Comparison of ENCODE assay signal across 29 mouse cellular contexts in genomic region chr6:37540113-37540512, GRCm38 (mm10). TPM values are rescaled to one million over a fixed set of nuclear protein-coding genes. Genes with fewer than 3 reads are reported as not detected.
DNase-seq lines count a peak whose midpoint lies in the region; ATAC-seq and TF ChIP-seq lines count a peak whose summit lies in the region.
"Had no signal": no experiment of that assay in that cellular context is flagged by ENCODE, and none has a peak within 500 bp of the region (broad histone marks: within the 10 kb centered on the region; RNA-seq: fewer than 3 reads in every experiment).

No protein-coding gene starts in this region.

- intact Hi-C loops in heart, postnatal 10 days (cut with DNase I): no loop called here

- H3K27me3 ChIP-seq in kidney, embryonic 15.5 days: no peaks in the 10 kb centered on the region
- H3K27me3 ChIP-seq in kidney, embryonic 16.5 days (ENCODE audit: insufficient read depth, low read length): no peaks in the 10 kb centered on the region
- H3K27me3 ChIP-seq in liver, adult 2 months (ENCODE audit: control insufficient read depth, insufficient read depth, low read length): no peaks in the 10 kb centered on the region
- H3K27me3 ChIP-seq in liver, postnatal 0 days (ENCODE audit: insufficient read depth, low read length): no peaks in the 10 kb centered on the region
- no peaks in the 10 kb centered on the region for H3K27me3 ChIP-seq in stomach, postnatal 0 days (ENCODE audit: control insufficient read depth, insufficient read depth, low read length)
- H3K27me3 ChIP-seq: forebrain, embryonic 12.5 days; limb, embryonic 15.5 days; midbrain, embryonic 13.5 days; neural tube, embryonic 13.5 days had no signal

- no peak overlapping the region for H3K4me2 ChIP-seq in kidney, embryonic 15.5 days
- H3K4me2 ChIP-seq in kidney, embryonic 16.5 days (replicated peaks; ENCODE audit: low read depth, low read length): no peak overlapping the region
- H3K4me2 ChIP-seq in liver, postnatal 0 days (ENCODE audit: low read depth, low read length): 0 out of 2 replicates have a peak overlapping the region, but pooled peaks have one; percentile 13
- no peak overlapping the region for H3K4me2 ChIP-seq in stomach, postnatal 0 days (replicated peaks; ENCODE audit: low read depth)
- H3K4me2 ChIP-seq: forebrain, embryonic 12.5 days; limb, embryonic 15.5 days; midbrain, embryonic 13.5 days; neural tube, embryonic 13.5 days had no signal

- no peak for TF ChIP-seq CTCF in liver, adult 2 months (IDR thresholded peaks at IDR 0.05; ENCODE audit: low read depth, low read length)
- no peak for TF ChIP-seq CTCF in liver, postnatal 0 days (IDR thresholded peaks at IDR 0.05; ENCODE audit: low read depth)
- TF ChIP-seq CTCF in stomach, postnatal 0 days (IDR thresholded peaks at IDR 0.05; ENCODE audit: low read depth): no peak

- TF ChIP-seq POLR2A in liver, adult 2 months (IDR thresholded peaks at IDR 0.05; ENCODE audit: extremely low read depth, insufficient read depth, low read length): no peak

- no peak overlapping the region for H3K9ac ChIP-seq in kidney, embryonic 15.5 days
- H3K9ac ChIP-seq in kidney, embryonic 16.5 days (replicated peaks; ENCODE audit: low read length): no peak overlapping the region
- H3K9ac ChIP-seq in liver, adult 2 months (ENCODE audit: low read depth, low read length): no peak overlapping the region
- H3K9ac ChIP-seq in liver, postnatal 0 days (replicated peaks): 0 out of 2 replicates have a peak overlapping the region, but pooled peaks have one; percentile 18
- no peak overlapping the region for H3K9ac ChIP-seq in stomach, postnatal 0 days (ENCODE audit: low read length)
- H3K9ac ChIP-seq: forebrain, embryonic 12.5 days; limb, embryonic 15.5 days; midbrain, embryonic 13.5 days; neural tube, embryonic 13.5 days had no signal

- H3K9me3 ChIP-seq in kidney, embryonic 15.5 days (replicated peaks): no peaks in the 10 kb centered on the region
- no peaks in the 10 kb centered on the region for H3K9me3 ChIP-seq in kidney, embryonic 16.5 days (ENCODE audit: low read length)
- H3K9me3 ChIP-seq in liver, postnatal 0 days (ENCODE audit: low read length): no peaks in the 10 kb centered on the region
- H3K9me3 ChIP-seq in stomach, postnatal 0 days (ENCODE audit: control insufficient read depth, low read length): no peaks in the 10 kb centered on the region
- H3K9me3 ChIP-seq: forebrain, embryonic 12.5 days; G1E; limb, embryonic 15.5 days; midbrain, embryonic 13.5 days; neural tube, embryonic 13.5 days had no signal

- no peaks in the 10 kb centered on the region for H3K4me1 ChIP-seq in kidney, embryonic 15.5 days
- 0 out of 2 replicates have a peak, but pooled peaks cover 4% of the 10 kb centered on the region for H3K4me1 ChIP-seq in kidney, embryonic 16.5 days (ENCODE audit: insufficient read depth, low read length)
- peaks cover 34% of the 10 kb centered on the region for H3K4me1 ChIP-seq in liver, adult 2 months (ENCODE audit: control insufficient read depth, insufficient read depth, low read length)
- peaks cover 2% of the 10 kb centered on the region; the same call in 1 of the 2 replicates for H3K4me1 ChIP-seq in liver, postnatal 0 days (ENCODE audit: insufficient read depth)
- H3K4me1 ChIP-seq in stomach, postnatal 0 days (replicated peaks; ENCODE audit: control insufficient read depth, insufficient read depth): no peaks in the 10 kb centered on the region
- H3K4me1 ChIP-seq: forebrain, embryonic 12.5 days; limb, embryonic 15.5 days; midbrain, embryonic 13.5 days; neural tube, embryonic 13.5 days had no signal

- 60% methylated on average over 3 of the region's 3 CpGs for WGBS in kidney, embryonic 15.5 days
- WGBS in kidney, embryonic 16.5 days: 40% methylated on average over 3 of the region's 3 CpGs
- 19% methylated on average over 3 of the region's 3 CpGs for WGBS in liver, adult 2 months
- 55% methylated on average over 3 of the region's 3 CpGs for WGBS in liver, postnatal 0 days (ENCODE audit: insufficient replicate concordance)
- 50% methylated on average over 3 of the region's 3 CpGs for whole genome bisulfite sequencing in stomach, postnatal 0 days

- H3K27ac ChIP-seq in kidney, embryonic 15.5 days: no peak overlapping the region
- 0 out of 2 replicates have a peak overlapping the region, but pooled peaks have one; percentile 7 for H3K27ac ChIP-seq in kidney, embryonic 16.5 days (ENCODE audit: low read length)
- H3K27ac ChIP-seq in liver, adult 2 months (replicated peaks; ENCODE audit: insufficient read depth, low read depth, low read length): peak overlapping the region; percentile 95
- H3K27ac ChIP-seq in liver, postnatal 0 days (ENCODE audit: low read depth): peak overlapping the region; percentile 83
- no peak overlapping the region for H3K27ac ChIP-seq in stomach, postnatal 0 days (replicated peaks)
- H3K27ac ChIP-seq: forebrain, embryonic 12.5 days; hindbrain, postnatal 0 days; limb, embryonic 15.5 days; midbrain, embryonic 13.5 days; neural tube, embryonic 13.5 days had no signal

- H3K4me3 ChIP-seq in kidney, embryonic 15.5 days (replicated peaks): no peak overlapping the region
- no peak overlapping the region for H3K4me3 ChIP-seq in kidney, embryonic 16.5 days (ENCODE audit: low read length)
- H3K4me3 ChIP-seq in liver, adult 2 months (ENCODE audit: insufficient read depth, low read depth, low read length): no peak overlapping the region
- H3K4me3 ChIP-seq in liver, postnatal 0 days (ENCODE audit: low read depth, low read length): no peak overlapping the region
- H3K4me3 ChIP-seq in stomach, postnatal 0 days (ENCODE audit: low read depth, low read length): no peak overlapping the region
- H3K4me3 ChIP-seq: forebrain, embryonic 12.5 days; limb, embryonic 15.5 days; midbrain, embryonic 13.5 days; neural tube, embryonic 13.5 days had no signal

- peak; percentile 51 for TF ChIP-seq EP300 in liver, postnatal 0 days (IDR thresholded peaks at IDR 0.05; ENCODE audit: low read depth)
- TF ChIP-seq EP300 in stomach, postnatal 0 days (optimal IDR thresholded peaks at IDR 0.05): no peak

- H3K36me3 ChIP-seq in kidney, embryonic 15.5 days: no peaks in the 10 kb centered on the region
- no peaks in the 10 kb centered on the region for H3K36me3 ChIP-seq in kidney, embryonic 16.5 days (ENCODE audit: insufficient read depth, low read length)
- H3K36me3 ChIP-seq in liver, adult 2 months (ENCODE audit: control insufficient read depth, insufficient read depth, low read length): peaks cover 10% of the 10 kb centered on the region
- no peaks in the 10 kb centered on the region for H3K36me3 ChIP-seq in liver, postnatal 0 days (replicated peaks; ENCODE audit: insufficient read depth, low read length)
- H3K36me3 ChIP-seq in stomach, postnatal 0 days (ENCODE audit: control insufficient read depth, insufficient read depth, low read length): no peaks in the 10 kb centered on the region
- H3K36me3 ChIP-seq: forebrain, embryonic 12.5 days; G1E; limb, embryonic 15.5 days; midbrain, embryonic 13.5 days; neural tube, embryonic 13.5 days had no signal

- peak; percentile 81 for DNase-seq in kidney, adult 11 months
- peak; percentile 98 for DNase-seq in liver, adult 2 months (ENCODE audit: extremely low read depth, low read depth, low spot score)
- peak; percentile 53 for DNase-seq in liver, postnatal 0 days
- DNase-seq in cerebellum, adult 11-12 months: no peak
- no peak for DNase-seq in stomach, postnatal 0 days (ENCODE audit: low spot score)
- no peak for DNase-seq in heart, postnatal 10 days
- DNase-seq: cerebellum, adult 2 months; cerebellum, postnatal 36 days; heart, adult 11 months; heart, postnatal 4 days; lung, postnatal 14 days; right cerebral cortex, adult 18-20 months; thymus, postnatal 36 days had no signal

- H3K79me2 ChIP-seq in liver, adult 2 months (ENCODE audit: control insufficient read depth, insufficient read depth, low read length): no peaks in the 10 kb centered on the region

- no peak for ATAC-seq in kidney, embryonic 15.5 days (replicated peaks; ENCODE audit: low FRiP score)
- peak; percentile 81 for ATAC-seq in kidney, embryonic 16.5 days (ENCODE audit: low FRiP score, low TSS enrichment)
- peak; percentile 92 for ATAC-seq in liver, postnatal 0 days
- ATAC-seq in stomach, postnatal 0 days (ENCODE audit: low FRiP score, low TSS enrichment): no peak
- ATAC-seq: activated CD4-positive, CD25-positive, alpha-beta regulatory T cell, adult 4 months; hindbrain, postnatal 0 days; midbrain, embryonic 13.5 days had no signal

RNA-seq across cellular contexts. Expression of gene Akr1d1, which starts 10.1 kb away (rescaled TPM):
- 0.64 and 0.88 TPM in 2 replicates for polyA plus RNA-seq in kidney, embryonic 15.5 days (2015; fragmentation: Nextera tagmentation; extraction: Ambion mirVana)
- 1.2 and 1.4 TPM in 2 replicates for polyA plus RNA-seq in kidney, embryonic 16.5 days (2015; fragmentation: Nextera tagmentation; extraction: Ambion mirVana)
- 234 and 301 TPM in 2 replicates for total RNA-seq in liver, adult 2 months (2014; rRNA removed)
- polyA plus RNA-seq in liver, adult 2 months (2012; rRNA removed): 73.2 and 89.2 TPM in 2 replicates
- 74.3 and 79.1 TPM in 2 replicates for polyA plus RNA-seq in liver, postnatal 0 days (2015; fragmentation: Nextera tagmentation; extraction: Ambion mirVana)
- polyA plus RNA-seq in stomach, postnatal 0 days (2015; fragmentation: Nextera tagmentation; extraction: Ambion mirVana): 1.4 and 1.5 TPM in 2 replicates
- not detected for total RNA-seq in heart, postnatal 10 days (2021)
- total RNA-seq: G1E; heart, postnatal 4 days; hindbrain, postnatal 0 days; layer of hippocampus, postnatal 25 days; left cerebral cortex, postnatal 14 days; megakaryocyte, adult 5-6 weeks had no signal
- polyA plus RNA-seq: activated CD4-positive, CD25-positive, alpha-beta regulatory T cell, adult 4 months; cerebellum, adult 2 months; forebrain, embryonic 12.5 days; frontal cortex, adult 2 months; G1E; heart, embryonic 14.5 days; hindbrain, postnatal 0 days; midbrain, embryonic 13.5 days; neural tube, embryonic 13.5 days; small intestine, adult 2 months; testis, adult 2 months had no signal

Comparison
In these comparisons a context has a peak if more than half of its experiments do, and no peak if none do; other contexts are left out.
1. ATAC-seq: peak in kidney, embryonic 16.5 days (single experiment) and liver, postnatal 0 days (single experiment); none in kidney, embryonic 15.5 days (single experiment) and stomach, postnatal 0 days (single experiment).
2. H3K27ac ChIP-seq: peak in kidney, embryonic 16.5 days (single experiment), liver, adult 2 months (single experiment) and liver, postnatal 0 days (single experiment); none in kidney, embryonic 15.5 days (single experiment) and stomach, postnatal 0 days (single experiment).
3. DNase-seq: peak in kidney, adult 11 months (single experiment), liver, adult 2 months (single experiment) and liver, postnatal 0 days (single experiment); none in cerebellum, adult 11-12 months (single experiment), stomach, postnatal 0 days (single experiment) and heart, postnatal 10 days (0 of 2).
4. RNA of gene Akr1d1, which starts 10.1 kb away (polyA plus RNA-seq): 74.3 to 79.1 TPM in liver, postnatal 0 days and 73.2 to 89.2 TPM in liver, adult 2 months; 1.4 to 1.5 TPM in stomach, postnatal 0 days, 1.2 to 1.4 TPM in kidney, embryonic 16.5 days and 0.64 to 0.88 TPM in kidney, embryonic 15.5 days; every median in the first group is over 10 times any median in the second.